Mouse (Mus musculus): ENCODE measurements around the gene Sh2b1.

Gene Sh2b1

DNA sequence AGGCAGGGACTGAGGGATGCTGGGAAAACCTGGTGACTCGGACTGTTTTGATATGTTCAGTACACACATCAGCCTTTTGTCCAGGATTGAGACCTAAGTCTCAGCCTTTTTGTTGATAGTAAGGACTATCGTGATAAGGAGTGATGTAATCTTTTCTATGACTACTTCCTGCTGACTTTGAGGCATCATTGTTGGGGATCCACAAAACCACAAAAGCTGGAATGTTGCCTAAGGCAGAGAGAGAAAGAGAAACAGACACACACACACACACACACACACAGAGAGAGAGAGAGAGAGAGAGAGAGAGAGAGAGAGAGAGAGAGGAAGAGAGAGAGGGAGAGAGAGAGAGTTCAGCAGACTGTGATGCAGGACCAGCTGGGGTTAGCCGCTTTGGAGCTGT is 56.7 kb downstream of the Sh2b1 start:
- DNase-seq (ENCODE audit: low read depth) = no peak

DNA sequence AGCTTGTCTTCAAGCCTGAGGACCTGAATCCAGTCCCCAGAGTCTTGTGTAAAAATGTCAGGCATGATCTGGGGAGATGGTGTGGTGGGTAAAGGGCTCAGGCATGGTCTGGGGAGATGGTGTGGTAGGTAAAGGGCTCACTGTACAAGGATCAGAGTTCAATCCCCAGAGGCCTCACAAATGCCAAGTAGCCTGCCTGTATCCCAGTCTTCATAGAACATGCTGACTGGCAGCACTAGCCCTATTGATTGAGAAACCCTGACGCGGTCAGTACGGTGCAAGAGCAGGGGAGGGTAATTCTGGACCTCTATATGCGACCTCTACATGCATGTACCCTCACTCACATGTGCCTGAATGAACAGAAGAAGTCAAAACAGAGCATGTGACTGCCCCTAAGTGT is 57.6 kb downstream of the Sh2b1 start:
- DNase-seq (ENCODE audit: low read depth) = no peak

DNA sequence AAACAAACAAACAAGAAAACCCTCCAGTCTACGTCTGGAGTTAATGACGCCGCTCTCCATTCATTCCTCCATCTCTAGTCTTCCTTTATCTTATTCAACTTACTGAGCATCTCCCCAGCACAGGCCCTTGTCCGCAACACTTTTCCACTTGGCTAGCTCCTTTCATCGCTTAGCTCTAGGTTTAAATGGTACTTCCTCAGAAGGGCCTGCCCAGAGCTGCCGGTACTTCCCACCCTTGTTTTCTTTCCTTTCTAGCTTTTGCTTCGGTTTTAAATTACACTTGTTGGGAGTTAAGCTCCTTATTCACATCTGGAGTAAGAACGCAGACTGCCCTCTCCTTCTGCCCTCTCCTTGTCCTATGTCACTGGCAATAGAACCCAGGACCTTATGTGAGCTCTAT is 58.2 kb downstream of the Sh2b1 start:
- DNase-seq (ENCODE audit: low read depth) = no peak

All from induced T-regulatory cell, adult 2 months (primary cell).